Mouse (Mus musculus) fibroblast of lung, adult 2 months (primary cell): ENCODE data around the gene Ablim2.

Experiments
- DNase-seq: peaks from one replicate; pipeline ENCODE4 v3.0.0-alpha.2; 2011; ENCODE audit warnings: low read depth

The Ablim2 gene

DNA sequence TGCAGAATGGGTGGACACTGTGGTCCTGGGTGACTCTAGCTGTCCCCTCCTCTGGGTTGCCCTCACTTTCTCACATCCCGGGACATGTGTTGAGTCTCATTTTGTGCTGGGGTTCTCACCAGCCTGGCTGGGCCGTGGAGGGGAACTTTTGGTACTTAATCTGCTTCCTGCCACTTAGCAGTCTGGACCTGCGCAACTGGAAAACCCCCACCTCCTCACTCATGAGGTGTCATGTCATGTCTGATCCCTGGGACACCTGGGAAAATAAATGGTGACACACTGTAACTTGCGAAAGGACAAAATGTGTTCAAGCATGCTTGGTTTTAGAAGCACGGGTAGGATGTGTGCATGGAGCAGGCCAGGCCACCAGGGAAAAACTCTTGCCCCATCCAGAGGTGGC is 127.0 kb downstream of the Ablim2 start:
- no peak for DNase-seq

GRCm38 (mm10) chr5:35888959-35889358 is 131.3 kb downstream of the Ablim2 start:
- DNase-seq: no peak

DNA sequence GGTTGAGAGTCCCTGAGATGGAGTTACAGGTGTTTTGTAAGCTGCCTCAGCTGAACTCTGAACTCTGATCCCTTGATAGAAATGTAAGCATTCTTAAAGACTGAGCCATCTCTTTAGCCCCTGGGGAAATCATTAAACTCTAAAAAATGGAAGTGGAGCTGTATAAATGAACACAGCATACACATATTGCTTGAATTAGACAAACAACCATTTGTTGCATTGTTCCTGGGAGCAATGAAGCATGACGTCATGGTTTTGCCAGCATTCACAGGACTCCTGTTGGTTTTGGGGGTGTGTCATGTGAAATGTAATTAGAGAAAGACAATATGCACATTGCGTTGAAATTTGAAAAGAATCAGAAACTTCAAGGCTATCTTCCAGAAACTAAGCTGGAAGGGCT is 132.0 kb downstream of the Ablim2 start:
- no peak for DNase-seq

GRCm38 (mm10) chr5:35890985-35891730 is 133.5 kb downstream of the Ablim2 start:
- DNase-seq: no peak

GRCm38 (mm10) chr5:35892363-35892762 is 134.7 kb downstream of the Ablim2 start:
- no peak for DNase-seq

DNA sequence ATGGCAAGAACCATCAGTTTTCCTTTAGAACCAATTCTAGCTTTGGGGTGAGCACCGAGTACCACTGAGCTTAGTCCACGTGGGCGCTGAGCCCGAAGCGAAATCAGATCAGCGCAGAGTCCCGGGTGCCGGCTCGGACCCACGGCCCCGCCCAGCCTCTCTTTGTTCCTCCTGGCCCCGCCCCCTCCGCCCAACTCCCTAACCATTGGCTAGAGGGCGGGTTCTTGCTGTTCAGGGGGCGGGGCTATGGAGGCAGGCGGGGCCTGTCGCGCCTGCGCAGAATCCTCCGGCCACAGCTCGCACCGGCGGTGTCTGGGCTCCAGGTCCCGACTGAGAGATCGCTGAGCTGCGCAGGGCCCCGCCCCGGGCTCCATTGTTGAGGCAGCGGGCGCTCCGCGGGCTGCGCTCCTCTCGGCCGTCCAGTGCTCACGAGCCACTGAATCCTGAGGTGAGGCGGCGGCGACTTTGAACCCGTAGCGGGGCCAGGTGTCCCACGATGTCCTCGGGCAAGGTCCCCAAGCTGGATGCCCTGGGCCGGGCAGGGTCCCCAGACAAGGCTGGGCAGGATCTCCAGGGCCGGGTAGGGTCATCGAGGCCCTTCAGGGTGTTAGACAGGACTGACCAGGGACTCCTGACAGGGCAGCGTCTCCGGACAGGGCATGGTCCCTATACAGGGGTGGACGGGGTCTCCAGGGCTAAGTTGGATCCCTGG is 135.6 kb downstream of the Ablim2 start, which contains the start of gene Afap1:
Afap1 (plus strand) TSS at position 227 of the 712 bp plus-strand sequence.
- peak; percentile 94 for DNase-seq

DNA sequence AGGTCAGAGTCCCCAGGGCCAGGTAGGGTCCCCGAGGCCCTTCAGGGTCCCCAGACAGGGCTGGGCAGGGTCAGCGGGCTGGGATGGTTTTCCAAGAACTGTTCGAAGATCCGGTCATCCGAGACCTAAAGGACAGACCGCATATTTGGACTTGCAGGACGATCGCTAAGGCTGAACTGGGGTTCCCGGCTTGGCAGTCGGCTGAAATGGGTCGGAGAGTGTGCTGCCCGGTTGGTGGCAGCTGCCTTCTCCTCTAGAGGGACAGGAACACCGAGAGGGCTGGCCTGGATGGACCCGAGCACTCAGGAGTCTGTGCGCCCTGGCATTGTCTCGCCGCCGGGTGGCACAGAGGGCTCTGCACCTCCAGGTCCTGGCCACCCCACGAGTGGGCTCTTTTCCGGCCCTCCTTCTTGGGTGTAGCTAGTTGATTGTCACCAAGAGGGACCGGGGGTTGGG is 136.2 kb downstream of the Ablim2 start:
- DNase-seq: no peak

DNA sequence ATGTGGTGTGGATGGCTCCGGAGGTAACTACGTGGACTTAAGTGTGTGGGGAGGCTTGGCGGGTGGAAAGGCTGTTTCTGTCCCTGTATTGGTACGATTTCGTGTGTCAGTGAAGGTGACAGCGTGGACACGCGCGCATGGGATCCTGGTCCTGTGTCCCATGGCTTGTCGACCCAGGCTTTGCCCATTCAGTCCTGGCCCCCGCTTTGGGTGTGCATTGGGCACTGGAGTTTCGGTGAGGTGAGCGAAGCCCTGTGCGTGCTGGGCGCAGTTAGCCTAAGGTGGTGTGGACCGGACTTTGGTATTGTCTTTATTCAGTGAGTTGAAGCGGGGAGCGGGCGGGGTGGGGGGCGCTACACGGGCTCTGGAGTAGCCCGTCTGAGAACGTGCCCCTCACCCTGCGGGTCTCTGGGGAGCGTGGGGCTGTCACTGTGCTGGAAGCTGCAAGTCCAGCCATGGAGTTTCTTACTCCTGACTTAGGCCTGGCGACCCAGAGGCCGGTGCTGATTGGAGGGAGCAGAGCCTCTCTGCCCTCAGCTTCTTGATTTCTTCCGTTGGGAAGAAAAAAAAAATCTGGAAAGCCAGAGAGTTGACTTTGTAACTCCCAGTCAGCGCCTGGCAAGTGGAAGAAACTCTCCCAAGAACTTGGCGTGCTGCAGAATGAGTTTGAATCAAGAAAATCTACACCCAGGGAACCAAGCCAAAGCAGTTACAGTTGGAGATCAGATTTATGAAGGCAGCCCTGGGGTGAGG is 136.8 kb downstream of the Ablim2 start:
- DNase-seq: peak; percentile 61

DNA sequence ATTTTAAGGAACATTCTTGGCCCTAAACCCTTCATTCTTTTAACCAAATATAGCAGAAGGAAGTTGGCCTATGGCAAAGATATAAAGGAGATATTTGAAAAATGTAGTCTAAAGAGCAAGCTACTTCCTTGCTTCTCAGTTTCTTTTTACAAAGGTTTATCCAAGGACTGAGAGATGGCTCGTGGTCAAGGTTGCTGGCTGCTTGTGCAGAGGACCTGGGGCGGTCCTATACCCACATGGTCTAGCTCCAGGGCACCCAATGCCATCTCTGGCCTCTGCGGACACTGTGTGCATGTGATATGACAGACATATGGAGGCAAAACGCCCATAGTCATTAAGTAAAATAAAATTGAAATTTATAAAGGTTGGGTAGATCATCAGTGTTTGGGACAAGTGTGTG is 138.2 kb downstream of the Ablim2 start:
- no peak for DNase-seq

- DNase-seq: no peak
These were observed 138.9 kb downstream of the Ablim2 start for GRCm38 (mm10) chr5:35896556-35896955.

- no peak for DNase-seq
These were observed 139.5 kb downstream of the Ablim2 start for GRCm38 (mm10) chr5:35897147-35897546.

DNA sequence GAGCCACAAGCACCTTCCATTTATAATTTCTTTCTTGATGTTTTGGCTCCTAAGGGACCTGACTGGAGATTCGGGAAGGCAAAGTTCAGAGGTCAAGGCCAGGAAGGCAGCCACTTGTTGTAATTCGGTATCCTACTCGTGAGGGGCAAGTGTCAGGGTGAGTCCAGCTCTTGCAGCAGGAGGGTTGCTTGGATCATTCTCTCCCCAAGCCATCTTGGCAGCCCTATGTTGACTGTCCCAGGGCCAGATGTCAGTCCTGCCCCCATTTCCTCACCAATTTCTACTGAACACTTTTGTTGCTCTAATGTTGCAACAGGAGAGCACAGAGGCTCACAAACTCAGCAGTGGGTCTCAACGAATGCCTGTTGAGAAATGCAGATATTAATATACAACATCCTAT is 140.4 kb downstream of the Ablim2 start:
- no peak for DNase-seq

DNA sequence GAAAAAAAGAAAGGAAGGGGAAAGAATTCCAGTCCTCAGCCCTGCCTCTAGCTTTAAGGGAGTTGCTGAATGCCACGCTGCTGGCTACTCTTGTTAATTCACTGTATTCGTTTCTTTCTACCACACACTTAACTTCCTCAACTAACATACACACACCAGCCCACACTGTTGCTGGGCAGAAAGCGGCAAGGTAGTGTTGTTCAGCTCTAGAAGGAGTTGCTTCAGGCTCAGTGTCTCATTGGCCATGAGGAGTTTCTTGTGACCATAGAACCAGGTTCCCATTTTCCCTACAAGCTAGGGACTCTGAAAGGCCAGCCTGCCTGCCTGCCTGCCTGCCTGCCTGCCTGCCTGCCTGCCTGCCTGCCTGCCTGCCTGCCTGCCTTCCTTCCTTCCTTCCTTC is 141.3 kb downstream of the Ablim2 start:
- DNase-seq: no peak

GRCm38 (mm10) chr5:35900401-35901225 is 142.9 kb downstream of the Ablim2 start:
- no peak for DNase-seq

DNA sequence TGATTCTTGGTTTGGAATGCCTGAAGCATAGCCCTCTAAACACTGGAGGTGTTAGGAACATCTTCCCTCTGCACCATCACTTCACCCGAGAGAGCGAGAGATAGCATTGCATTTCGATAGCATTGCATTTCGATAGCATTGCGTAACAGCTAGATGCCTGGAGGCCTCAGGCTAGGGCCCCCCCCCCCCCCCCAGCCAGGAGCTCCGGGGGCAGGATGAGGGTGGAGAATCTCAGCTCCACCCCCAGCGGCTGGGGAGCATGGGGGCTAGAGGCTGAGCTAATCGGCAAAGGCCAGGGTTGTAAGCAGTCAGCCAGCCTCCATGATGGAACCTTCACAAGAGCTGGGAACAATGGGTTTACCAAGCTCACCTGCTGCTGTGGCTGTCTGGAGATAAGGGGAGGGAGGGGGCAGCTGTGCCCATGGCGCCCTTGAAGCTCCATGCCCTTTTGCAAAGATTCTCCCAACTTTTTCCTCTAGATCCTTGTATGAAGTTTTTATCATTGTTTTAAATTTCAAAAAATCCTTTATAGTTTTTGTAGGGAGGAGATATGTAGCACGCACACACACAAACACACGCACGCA is 143.6 kb downstream of the Ablim2 start:
- DNase-seq: no peak

DNA sequence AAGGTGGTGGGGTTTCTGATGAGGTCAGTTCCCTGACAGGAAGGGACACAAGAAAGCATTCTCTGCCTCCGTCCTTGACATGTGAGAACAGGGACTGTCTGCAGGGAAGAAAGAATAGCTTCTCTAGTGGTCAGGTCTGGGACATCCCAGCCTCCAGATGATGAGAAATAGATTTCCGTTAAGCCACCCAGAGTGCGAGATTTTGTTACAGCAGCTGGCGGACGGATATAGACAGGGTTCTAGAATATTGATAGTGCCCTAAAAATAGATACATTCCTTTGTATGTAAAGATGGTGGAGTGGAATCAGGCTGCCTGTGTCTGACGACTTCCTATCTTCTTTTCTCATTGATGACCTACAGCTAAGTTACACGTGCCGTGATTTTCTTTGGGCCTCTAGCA is 145.8 kb downstream of the Ablim2 start:
- DNase-seq: no peak

DNA sequence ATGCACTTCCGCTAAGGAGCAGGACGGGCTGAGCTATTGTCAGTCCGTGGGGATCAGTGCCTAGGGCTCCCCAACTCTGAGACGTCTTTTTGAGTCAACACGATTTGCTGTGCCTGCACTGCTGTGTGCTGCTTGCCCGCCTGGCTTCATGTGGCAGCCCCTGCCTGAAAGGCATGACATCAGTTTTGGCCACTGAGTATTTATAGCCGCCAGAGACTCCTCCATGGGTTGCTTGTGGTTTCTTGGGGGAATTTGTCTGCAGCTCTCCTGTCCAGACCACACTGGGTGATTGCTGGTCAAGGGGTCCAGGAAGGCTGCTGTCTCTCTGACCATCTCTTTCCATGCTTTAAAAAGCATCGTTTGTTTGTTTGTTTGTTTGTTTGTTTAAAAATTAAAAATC is 147.6 kb downstream of the Ablim2 start:
- no peak for DNase-seq

DNA sequence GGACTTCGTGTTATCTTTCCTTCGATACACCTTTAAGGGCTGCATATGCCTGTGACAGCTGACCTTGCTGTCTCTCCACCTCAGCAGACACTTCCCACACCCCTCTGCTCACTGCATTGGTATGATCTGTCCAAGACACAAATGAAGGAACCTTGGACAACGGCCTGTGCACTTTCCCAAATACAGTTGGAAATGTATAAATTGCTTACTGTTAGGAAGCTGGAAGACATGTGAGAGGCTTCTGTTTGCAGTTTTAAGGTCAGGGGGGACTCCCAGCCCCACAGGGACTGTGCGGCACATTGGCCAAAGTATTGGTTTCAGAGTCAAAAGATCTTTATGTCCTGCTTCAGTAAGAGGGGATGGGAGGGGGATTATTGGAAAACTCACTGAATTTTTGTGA is 149.4 kb downstream of the Ablim2 start:
- no peak for DNase-seq

- peak; percentile 77 for DNase-seq
These were observed 150.2 kb downstream of the Ablim2 start for GRCm38 (mm10) chr5:35907633-35908426.

GRCm38 (mm10) chr5:35908626-35909443 is 151.2 kb downstream of the Ablim2 start:
- DNase-seq: no peak
